Mouse (Mus musculus) lung, adult 18-20 months (tissue): ENCODE measurements at regions not wholly inside any gene's neighbourhood (a gene's known extent, or its start where the extent isn't known, plus 50 kb on each side); places are given as distances from the start of the nearest gene placed in this dataset.
"Not testable (repeated sequence)": the region's sequence is repeated elsewhere in the genome, so short reads cannot be mapped to it uniquely, and the experiment has no call there.

Source experiments
- DNase-seq, 2 experiments: peaks; one replicate each; pipeline ENCODE4 v3.0.0; 2022; ENCODE audit warnings: mixed read lengths in 2 of 2

DNA sequence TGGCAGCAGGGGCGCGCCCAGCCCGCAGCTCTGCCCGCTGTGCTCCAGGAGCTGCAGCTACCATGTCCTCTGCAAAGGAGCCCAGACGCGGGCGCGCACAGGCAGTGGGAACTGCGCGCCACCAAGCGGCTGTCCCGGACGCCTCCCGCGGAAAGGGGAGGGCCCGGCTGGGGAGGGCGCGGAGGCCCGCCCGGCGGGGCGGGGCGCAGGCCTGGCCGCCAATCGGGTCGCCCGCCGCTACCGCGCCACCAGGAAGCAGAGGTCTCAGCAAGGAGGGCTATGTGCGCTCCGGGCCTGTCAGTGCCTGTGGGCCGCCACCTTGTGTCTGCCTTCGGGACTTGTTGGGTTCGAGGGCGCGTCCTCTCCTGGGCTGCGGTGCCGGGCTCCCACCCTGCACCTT is 367.0 kb upstream of the Ywhaq start:
- DNase-seq: peak; percentile 43 to 53

DNA sequence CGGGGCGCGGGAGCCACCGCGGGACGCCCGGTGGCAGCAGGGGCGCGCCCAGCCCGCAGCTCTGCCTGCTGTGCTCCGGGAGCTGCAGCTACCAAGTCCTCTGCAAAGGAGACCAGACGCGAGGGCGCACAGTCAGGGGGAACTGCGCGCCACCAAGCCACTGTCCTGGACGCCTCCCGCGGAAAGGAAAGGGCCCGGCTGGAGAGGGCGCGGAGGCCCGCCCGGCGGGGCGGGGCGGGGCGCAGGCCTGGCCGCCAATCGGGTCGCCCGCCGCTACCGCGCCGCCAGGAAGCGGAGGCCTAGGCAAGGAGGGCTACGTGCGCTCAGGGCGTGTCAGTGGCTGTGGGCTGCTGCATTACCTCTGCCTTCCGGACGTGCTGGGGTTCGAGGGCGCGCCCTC is 361.3 kb upstream of the Ywhaq start:
- peak in 1 of 2 experiments; percentile 4 for DNase-seq

DNA sequence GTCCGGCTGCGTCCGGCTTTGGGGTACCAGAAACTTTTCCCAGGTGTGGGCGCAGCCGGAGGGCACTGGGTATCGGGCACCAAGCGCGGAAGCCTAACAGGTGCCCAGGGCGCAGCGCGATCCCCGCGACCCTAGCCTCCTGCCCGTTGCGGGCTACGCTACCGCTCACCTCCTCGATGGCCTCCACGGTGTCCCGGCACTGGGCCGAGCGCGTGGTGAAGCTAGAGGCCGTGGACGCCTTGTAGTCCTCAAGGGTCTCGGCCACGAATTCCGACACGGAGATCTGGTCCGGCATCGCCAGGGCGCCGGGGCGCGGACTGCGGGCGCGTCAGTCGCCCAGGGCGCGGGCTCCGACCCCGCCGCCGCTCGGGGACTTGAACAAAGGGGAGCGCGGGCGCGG is 360.9 kb upstream of the Ywhaq start:
- not testable (repeated sequence) for DNase-seq

DNA sequence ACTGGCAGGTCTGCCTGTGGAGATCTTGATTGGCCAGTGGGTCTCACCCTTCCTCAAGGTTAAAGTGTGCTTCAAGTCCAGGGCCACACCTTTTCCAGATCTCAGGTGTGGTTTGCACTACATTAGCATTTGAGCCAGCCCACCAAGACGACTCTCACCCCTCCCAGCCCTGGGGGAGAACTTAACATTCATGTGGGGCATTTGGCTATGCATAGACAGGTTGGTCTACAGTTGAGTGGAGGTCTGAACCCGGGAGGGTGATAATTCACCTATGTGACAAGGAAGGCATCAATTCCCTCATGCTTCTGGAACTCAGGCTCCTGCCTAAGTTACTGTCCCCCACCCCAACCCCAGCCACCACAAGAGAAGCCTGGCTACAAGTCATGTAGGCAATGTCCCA is 350.3 kb upstream of the Ywhaq start:
- DNase-seq: not testable (repeated sequence)
